Mouse (Mus musculus): ENCODE data around the gene Ss18l2.

Ss18l2 gene

DNA sequence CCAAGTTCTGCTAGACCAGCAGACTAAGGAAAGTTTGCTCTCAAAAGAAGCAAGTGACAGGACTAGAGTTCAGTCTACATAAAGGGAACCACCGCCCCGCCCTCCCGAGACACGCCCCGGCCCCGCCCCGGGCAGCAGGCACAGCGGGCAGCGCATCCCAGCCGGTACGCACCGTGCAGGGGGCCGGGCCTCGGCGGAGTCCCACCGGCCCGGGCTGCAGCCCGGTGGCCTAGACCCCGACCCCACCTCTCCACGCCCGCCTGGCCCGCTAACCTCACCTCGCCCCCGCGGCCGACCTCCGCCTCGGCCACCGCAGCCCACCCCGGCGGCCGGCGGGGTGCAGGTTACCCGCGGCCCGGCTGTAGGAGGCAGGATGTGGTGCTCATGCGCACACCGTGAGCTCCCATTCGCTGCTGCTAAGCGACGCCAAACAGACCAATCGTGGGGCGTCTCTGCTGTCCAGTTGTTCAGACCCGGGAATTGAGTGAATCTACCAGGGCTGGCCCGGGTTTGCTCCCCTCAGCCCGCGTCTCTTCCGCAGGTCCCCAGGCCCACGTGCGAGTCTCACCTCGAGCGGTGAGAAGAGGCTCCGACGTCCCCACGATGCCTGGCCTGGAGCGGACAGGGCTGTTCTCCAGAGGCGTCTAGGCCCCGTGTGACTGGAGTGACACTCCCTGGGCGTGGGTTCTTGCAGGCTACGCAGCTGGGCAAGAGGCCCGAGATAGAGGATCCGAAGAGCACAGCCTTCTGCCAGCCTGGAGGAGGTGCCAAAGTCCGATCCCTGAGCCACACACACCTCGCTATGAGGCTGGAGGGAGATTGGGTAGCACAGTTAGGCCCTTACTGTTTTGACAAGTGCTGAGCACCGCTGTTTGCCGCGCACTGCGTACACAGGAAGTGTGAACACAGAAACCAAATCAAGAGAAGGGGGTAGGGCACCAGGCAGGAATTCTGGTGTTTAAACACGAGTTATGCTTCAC, 5.2 kb upstream of the Ss18l2 start, which contains the start of gene Sec22c:
Sec22c (minus strand) TSS at position 845 of the 980 bp plus-strand sequence.
- peak; percentile 78 for DNase-seq

DNA sequence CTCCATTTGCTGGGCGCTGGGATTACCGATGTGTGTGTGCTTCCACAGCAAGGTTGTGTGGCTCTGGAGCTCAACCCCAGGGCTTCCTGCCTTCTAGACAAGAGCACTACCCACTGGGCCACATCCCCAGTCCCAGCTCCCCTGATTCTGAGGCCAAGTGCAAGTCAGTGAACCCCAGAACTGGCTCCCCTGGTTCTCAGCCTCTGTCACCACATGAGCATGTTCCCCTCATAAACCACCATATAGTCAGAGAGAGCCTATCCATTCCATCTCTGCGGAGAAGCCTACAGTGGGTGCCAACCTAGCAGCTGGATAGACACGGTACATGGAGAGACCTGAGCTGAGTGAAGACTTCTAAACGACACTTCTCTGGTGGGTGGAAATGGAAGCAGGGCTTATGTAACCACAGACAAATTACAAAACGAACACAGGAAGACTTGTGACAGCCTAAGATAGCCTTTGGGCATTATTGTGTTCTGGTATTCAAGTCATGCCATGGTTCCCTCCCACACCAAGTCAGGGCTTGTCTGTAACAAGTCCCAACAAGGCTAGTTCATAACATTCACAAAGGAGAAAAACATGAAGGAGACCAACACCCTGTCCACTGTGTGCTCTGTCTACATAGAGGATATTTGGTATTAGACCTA, 4.0 kb upstream of the Ss18l2 start:
- no peak for DNase-seq

DNA sequence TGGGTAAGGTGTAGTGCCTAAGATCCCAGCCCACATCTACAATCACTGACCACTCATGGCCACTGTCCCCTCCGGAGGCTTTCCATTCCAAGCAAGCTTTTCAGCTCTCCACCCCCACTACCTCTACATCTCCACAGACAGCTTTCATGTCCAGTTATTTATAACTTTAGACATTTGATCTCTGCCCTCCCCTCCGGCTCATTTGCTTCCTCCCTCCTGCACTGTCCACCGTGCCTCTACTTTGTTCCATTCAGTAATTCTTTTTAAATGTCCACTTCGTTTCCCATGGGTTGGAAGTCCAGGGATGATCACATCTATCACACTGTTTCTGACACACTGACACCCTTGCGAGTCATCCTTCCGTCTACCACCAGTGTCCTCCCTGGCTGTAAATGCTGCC, 2.3 kb upstream of the Ss18l2 start:
- no peak for DNase-seq

- no peak for DNase-seq
These were observed 1.3 kb upstream of the Ss18l2 start for GRCm38 (mm10) chr9:121708506-121709486.

GRCm38 (mm10) chr9:121710584-121710975, 451 bp downstream of the Ss18l2 start:
- no peak for DNase-seq

DNA sequence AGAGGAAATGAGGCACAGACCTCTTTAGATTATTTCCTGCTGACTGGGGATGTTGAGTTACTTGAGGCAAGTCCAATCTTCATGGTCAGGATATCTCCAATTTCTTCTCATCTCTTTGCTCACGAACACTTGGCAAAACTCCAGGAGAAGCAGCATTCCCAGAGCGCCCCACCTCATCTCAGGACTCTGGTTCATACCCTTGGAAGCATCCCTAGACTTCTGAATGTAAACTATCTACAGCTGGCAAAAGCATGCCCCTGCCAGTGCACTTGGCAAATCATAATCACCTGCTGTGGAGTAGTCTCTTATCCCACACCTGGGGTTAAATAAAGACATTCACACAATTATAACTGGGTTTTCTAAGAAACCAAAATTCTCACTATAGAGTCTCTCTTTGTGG, 6.9 kb downstream of the Ss18l2 start:
- no peak for DNase-seq

DNA sequence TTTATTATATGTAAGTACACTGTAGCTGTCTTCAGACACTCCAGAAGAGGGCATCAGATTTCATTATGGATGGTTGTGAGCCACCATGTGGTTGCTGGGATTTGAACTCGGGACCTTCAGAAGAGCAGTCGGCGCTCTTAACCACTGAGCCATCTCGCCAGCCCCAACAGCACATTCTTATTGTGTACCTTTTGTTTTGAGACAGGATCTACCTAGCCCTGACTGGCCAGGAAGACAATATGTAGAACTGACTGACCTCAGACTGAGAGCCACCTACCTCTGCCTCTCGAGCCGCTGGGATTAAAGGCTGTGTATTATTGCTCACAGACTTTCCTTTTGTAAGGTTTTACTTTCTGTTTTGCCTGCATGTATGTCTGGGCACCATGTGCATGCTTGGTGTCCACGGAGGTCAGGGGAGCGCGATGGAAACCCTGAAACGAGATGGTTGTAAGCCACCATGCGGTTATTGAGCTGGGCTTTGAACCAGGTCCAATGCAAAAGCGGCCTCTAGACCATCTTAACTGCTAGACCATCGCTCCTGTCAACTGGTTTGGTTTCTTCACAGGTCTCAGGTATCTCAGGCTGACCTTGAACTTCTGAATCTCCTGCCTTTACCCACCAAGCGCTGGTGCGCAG, 8.1 kb downstream of the Ss18l2 start:
- no peak for DNase-seq

DNA sequence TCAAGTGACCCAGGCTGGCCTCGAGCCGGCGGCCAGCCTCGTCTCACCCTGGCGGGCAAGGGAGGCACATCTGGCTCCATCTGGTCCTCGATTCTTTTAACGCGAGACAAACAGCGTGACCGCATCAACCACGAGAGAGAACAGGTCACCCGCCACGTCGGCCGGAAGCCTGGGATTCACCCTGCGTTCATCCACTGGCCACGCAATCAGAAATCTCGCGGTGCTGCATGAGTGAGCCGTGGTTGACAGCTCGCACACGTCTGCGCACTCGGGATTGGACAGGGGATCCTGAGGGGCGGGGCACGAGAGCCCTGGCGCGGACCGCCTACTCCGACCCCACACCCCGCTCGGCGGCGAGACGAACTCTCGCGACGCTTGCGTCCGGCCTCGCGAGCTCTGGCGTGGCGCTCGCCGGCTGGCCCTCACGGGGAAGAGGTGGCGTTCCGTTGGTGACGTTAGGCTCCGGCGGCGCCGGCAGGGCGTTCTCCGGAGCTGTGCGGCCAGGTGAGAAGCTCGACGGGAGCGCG, 8.7 kb downstream of the Ss18l2 start, which contains the start of gene Nktr:
Nktr (plus strand) TSS at position 378 of the 527 bp plus-strand sequence.
- DNase-seq, result peak; percentile 94

DNA sequence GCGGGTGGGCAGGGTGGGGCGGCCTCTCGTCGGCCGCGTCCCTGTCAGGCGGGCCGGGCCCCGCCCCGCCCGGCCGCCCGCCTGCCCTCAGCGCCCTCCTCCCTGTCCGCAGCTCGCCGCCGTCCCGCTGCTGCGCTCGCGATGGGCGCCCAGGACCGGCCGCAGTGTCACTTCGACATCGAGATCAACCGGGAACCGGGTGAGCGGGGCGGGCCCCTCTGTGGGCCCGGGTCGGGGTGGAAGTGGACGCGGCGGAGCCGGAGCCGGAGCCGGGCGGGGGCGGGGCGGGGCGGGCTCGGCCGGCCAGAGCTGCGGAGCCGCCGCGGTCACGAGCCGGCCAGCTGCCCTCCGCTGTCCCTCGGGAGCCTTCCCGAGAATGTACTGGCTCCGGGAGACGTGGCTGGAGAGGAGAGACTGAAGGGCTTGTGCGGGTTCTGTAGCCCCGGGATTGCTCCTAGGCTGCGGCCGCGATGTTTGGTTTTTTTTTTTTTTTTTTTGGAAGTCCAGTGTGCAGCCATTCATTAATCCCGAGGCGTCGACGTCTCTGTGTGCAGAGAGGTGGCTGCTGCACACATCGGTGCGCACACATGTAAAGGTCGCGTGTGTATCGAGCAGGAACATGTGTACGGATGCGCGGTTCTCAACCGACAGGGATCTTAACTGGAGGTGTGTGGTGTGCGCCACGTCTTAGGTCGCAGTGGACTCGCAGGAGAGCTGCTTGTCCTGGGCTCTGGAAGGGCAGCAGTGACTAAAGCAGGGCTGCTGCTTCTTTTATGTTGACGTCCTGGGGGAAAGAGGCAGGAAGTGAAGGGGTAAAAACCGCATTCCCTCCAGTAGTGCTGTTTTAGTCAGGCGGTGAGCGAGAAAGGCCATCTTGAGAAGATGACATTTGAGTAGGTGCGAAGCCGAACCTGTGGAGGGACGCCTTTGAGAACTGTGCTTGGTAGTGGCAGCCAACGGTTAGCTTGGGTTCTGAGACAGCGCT, 9.5 kb downstream of the Ss18l2 start:
- no peak for DNase-seq

DNA sequence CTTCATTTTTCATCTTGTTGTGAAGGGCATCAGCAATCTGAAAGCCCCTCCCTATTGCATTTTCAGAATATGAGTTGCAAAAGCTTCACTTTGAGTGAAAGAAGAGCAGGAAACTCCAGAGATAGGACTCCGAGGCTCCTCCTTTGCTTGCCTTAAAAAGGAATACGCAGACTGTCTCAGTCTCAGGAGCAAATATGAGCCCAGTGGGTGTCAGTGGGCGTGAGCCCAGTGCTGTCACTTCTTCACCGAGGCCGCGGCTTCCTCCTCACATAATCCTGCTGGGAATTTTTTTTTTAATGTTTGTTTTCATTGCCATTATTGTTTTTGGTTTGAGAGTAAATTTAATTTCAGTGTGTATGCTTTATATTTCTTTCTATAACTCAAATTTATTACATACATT, 30.4 kb downstream of the Ss18l2 start:
- DNase-seq, result no peak

GRCm38 (mm10) chr9:121741168-121741567, 31.0 kb downstream of the Ss18l2 start:
- no peak for DNase-seq

DNA sequence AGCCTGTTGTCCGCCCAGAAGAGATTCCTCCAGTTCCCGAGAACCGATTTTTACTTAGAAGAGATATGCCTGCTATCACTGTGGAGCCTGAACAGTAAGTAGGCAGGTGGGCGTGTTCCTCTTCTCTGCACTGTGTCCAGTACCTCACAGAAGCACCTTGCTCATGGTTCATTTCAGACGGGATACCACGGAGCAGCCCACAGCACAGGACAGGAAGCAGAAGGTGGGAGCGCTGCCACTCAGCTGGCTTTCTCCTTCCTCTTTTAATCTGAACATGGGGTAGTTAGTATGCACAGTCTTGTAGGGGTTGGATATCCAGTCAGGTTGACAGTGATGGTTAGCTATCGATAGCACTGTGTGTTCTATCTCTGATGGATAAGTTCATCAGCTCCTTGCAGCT, 33.9 kb downstream of the Ss18l2 start:
- no peak for DNase-seq

DNA sequence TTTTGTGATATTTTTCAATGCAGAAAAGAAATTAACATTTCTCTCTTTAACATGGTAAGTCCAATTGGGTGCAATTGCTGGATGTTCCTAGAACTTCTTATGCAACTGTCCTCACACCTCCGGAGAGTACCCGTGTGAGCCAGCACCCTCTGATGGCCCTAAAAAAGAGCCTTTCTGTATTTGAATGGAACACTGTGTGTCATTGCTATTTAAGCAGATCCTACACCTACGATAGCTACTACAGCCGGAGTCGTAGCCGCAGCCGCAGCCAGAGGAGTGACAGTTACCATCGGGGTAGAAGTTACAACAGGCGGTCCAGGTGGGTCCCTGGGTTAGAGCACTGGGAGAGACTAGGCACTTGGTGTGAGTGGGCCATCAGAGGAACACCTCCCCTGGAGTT, 42.6 kb downstream of the Ss18l2 start:
- DNase-seq, result no peak

DNA sequence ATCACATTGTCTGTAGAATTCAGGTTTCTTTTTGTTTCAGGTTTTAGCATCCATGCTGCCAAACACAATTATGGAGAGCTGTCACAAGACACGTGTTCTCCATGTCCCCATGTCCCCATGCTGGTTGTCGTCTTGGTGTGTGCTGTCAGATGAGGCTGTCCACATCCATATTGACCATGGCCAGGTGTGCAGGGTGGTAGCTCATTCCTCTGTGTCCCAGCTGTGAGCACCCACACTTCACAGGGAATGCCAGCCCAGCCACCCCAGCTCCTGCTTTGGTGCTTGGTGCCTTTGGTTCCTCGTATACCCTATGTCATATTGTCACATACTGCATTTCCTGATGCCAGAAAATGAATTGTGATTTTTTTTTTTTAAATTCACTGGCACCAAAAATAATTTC, 44.5 kb downstream of the Ss18l2 start:
- DNase-seq, result no peak

GRCm38 (mm10) chr9:121756785-121757184, 46.7 kb downstream of the Ss18l2 start:
- DNase-seq, result no peak

- no peak for DNase-seq
These were observed 47.3 kb downstream of the Ss18l2 start for GRCm38 (mm10) chr9:121757432-121757831.

GRCm38 (mm10) chr9:121757835-121758814, 48.0 kb downstream of the Ss18l2 start:
- no peak for DNase-seq

DNA sequence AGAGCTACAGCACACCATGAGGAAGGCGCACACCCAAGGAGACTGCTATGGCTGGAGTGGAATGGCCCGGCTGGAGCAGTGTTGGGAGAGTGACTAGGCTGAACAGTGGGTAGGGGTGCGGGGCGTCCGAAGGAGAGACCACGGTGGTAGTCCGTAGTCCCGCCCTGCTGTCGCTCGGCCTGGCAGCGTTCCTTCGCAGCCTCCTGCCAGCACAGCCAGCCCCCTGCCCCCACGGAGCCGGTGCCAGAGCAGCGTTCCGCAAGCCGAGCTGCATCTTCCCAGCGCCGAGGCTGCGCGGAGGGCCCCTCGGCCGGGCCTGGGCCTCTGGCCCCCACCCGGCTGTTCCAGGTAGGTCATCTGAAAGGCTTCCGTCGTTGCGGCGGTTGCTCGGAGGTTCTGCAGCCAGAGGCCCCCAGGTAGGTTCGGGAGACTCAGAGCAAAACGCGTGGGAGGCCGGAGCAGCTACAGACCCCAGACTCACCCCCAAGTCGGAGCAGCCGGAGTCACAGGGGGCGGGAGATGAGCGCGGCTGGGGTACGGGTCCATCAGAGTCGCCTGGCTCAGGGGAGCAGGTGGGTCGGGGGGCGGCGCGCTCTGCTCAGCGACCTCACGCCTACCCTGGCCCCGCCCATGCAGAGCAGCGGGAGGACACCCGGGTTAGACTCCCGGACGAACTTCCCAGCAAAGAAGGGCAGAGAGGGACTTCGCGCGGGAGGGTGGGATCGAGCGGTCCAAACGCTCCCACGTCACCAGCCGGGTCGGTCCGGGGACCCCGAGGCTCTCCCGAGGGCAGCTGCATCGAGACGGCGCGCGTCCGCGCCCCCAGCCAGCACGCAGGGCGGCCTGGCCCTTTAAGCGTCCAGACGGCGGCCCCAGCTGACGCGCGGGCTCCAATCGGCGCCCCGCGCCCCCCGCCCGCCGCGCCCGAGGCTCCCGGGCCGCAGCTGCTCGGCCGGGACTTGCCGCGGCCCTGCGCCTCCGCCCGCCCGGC, 49.3 kb downstream of the Ss18l2 start, which contains the start of gene Zfp651:
Zfp651 (plus strand) TSS at position 240 of the 991 bp plus-strand sequence.
- DNase-seq, result peak; percentile 76
